ENCODE assay signal across 29 mouse cellular contexts in genomic region chr4:82645679-82646078, GRCm38 (mm10). TPM values are rescaled to one million over a fixed set of nuclear protein-coding genes. Genes with fewer than 3 reads are reported as not detected.
"Had no signal": no experiment of that assay in that cellular context is flagged by ENCODE, and none has a peak within 500 bp of the region (broad histone marks: within the 10 kb centered on the region; RNA-seq: fewer than 3 reads in every experiment).

No protein-coding gene starts in this region.

- ATAC-seq: hindbrain, embryonic 16.5 days; inflammation-experienced regulatory T-cells, adult 6 months; intestine, embryonic 15.5 days; intestine, postnatal 0 days had no signal

- H3K4me3 ChIP-seq: gastrocnemius, adult 2 months; heart, adult 2 months; heart, embryonic 13.5 days; heart, embryonic 15.5 days; hindbrain, embryonic 10.5 days; hindbrain, embryonic 12.5 days; intestine, embryonic 15.5 days; layer of hippocampus, adult 2 months; left cerebral cortex, adult 2 months; limb, embryonic 10.5 days; limb, embryonic 12.5 days; liver, embryonic 13.5 days had no signal

- H3K4me2 ChIP-seq: heart, embryonic 11.5 days; heart, embryonic 13.5 days; heart, embryonic 15.5 days; hindbrain, embryonic 12.5 days; hindbrain, embryonic 14.5 days; intestine, embryonic 15.5 days; limb, embryonic 12.5 days; liver, embryonic 11.5 days; liver, embryonic 13.5 days had no signal

- DNase-seq: gastrocnemius, adult 2 months; gastrocnemius, postnatal 10 days; gastrocnemius, postnatal 25 days; heart, adult 2 months; heart, postnatal 14 days; heart, postnatal 4 days; kidney, adult 18-20 months; kidney, adult 8-10 months; kidney, postnatal 10 days; kidney, postnatal 25 days; kidney, postnatal 4 days; liver; liver, embryonic 13.5 days had no signal

- H3K36me3 ChIP-seq: heart, embryonic 13.5 days; heart, embryonic 15.5 days; hindbrain, embryonic 10.5 days; hindbrain, embryonic 12.5 days; intestine, embryonic 15.5 days; limb, embryonic 10.5 days; limb, embryonic 12.5 days; liver, embryonic 13.5 days had no signal

- H3K27me3 ChIP-seq: heart, embryonic 13.5 days; heart, embryonic 15.5 days; hindbrain, embryonic 12.5 days; intestine, embryonic 15.5 days; limb, embryonic 12.5 days; liver, embryonic 13.5 days had no signal

RNA-seq across cellular contexts. Expression of gene Nfib, which starts 59.9 kb away (rescaled TPM):
- total RNA-seq: granulocyte monocyte progenitor cell, adult 5-6 weeks had no signal
